Mouse (Mus musculus) embryonic fibroblast, embryonic 13.5 days (primary cell): ENCODE data around the gene Styxl1.

Source experiments
- CTCF ChIP-seq: IDR thresholded peaks from 2 replicates; pipeline ENCODE4 v1.5.1; 2011; ENCODE audit warnings: mild to moderate bottlenecking, control low read depth, low read length, moderate library complexity, borderline replicate concordance; ENCODE audit not compliant: insufficient read depth
- POLR2A ChIP-seq: IDR thresholded peaks from 2 replicates; pipeline ENCODE4 v1.6.1; 2011; ENCODE audit warnings: low read depth, mild to moderate bottlenecking, control low read depth, low read length, moderate library complexity

- TF ChIP-seq CTCF, result no peak
- no peak for TF ChIP-seq POLR2A
These were observed 25.5 kb upstream of the Styxl1 start for GRCm38 (mm10) chr5:135803676-135804075.
